ENCODE assay signal across 14 mouse cellular contexts in genomic region chr13:46812648-46813184, GRCm38 (mm10).
A peak's percentile ranks its signal among the peaks of the same experiment; 100 is the strongest.
DNase-seq lines count a peak whose midpoint lies in the region; ATAC-seq and TF ChIP-seq lines count a peak whose summit lies in the region.
"Had no signal": no experiment of that assay in that cellular context is flagged by ENCODE, and none has a peak within 500 bp of the region (broad histone marks: within the 10 kb centered on the region; RNA-seq: fewer than 3 reads in every experiment).

No protein-coding gene starts in this region.

- no peak overlapping the region for H3K27ac ChIP-seq in layer of hippocampus, adult 2 months
- H3K27ac ChIP-seq in heart, embryonic 15.5 days: no peak overlapping the region
- H3K27ac ChIP-seq: embryonic facial prominence, embryonic 10.5 days; hindbrain, embryonic 13.5 days; stomach, embryonic 15.5 days had no signal

- H3K4me3 ChIP-seq in layer of hippocampus, adult 2 months: no peak overlapping the region
- no peak overlapping the region for H3K4me3 ChIP-seq in heart, embryonic 15.5 days
- H3K4me3 ChIP-seq: embryonic facial prominence, embryonic 10.5 days; hindbrain, embryonic 13.5 days; stomach, embryonic 15.5 days had no signal

- DNase-seq in layer of hippocampus, adult 9-11 months: peak; percentile 69
- DNase-seq in layer of hippocampus, adult 2 months (ENCODE audit: low spot score in 2 of 2): no peak
- DNase-seq in adrenal gland, postnatal 10 days: peak; percentile 67
- peak; percentile 74 for DNase-seq in skeletal muscle tissue, adult 2 months (ENCODE audit: low read depth, low spot score)
- DNase-seq in embryo, embryonic 9.5 days (ENCODE audit: extremely low spot score): no peak
- no peak for DNase-seq in right cerebral cortex, postnatal 10 days (ENCODE audit: low spot score in 2 of 2)
- DNase-seq in neural tube, embryonic 10.5 days (ENCODE audit: extremely low spot score, low spot score): no peak
- DNase-seq: cerebellum, adult 8-10 months; kidney, postnatal 10 days had no signal

- 67% methylated on average over 15 of the region's 15 CpGs for WGBS in heart, embryonic 15.5 days

- no peak overlapping the region for H3K4me2 ChIP-seq in heart, embryonic 15.5 days
- H3K4me2 ChIP-seq: hindbrain, embryonic 13.5 days; liver, embryonic 11.5 days; stomach, embryonic 15.5 days had no signal

- H3K4me1 ChIP-seq in heart, embryonic 15.5 days (replicated peaks): peaks cover 13% of the 10 kb centered on the region
- H3K4me1 ChIP-seq: embryonic facial prominence, embryonic 10.5 days; hindbrain, embryonic 13.5 days; stomach, embryonic 15.5 days had no signal

- TF ChIP-seq CTCF in layer of hippocampus, adult 2 months (conservative IDR thresholded peaks at IDR 0.05): no peak

- H3K27me3 ChIP-seq in heart, embryonic 15.5 days: no peaks in the 10 kb centered on the region
- H3K27me3 ChIP-seq: hindbrain, embryonic 13.5 days; stomach, embryonic 15.5 days had no signal

- peak; percentile 58 for ATAC-seq in heart, embryonic 15.5 days (replicated peaks; ENCODE audit: insufficient number of reproducible peaks, insufficient read depth, low FRiP score, low read depth)

- no peak overlapping the region for H3K9ac ChIP-seq in heart, embryonic 15.5 days
- H3K9ac ChIP-seq: hindbrain, embryonic 13.5 days; stomach, embryonic 15.5 days had no signal

- peaks cover 62% of the 10 kb centered on the region for H3K36me3 ChIP-seq in heart, embryonic 15.5 days

- no peaks in the 10 kb centered on the region for H3K9me3 ChIP-seq in heart, embryonic 15.5 days (replicated peaks)
- H3K9me3 ChIP-seq: embryonic facial prominence, embryonic 10.5 days; stomach, embryonic 15.5 days had no signal

Comparison
In these comparisons a context has a peak if more than half of its experiments do, and no peak if none do; other contexts are left out.
1. DNase-seq: peak in layer of hippocampus, adult 9-11 months (single experiment), adrenal gland, postnatal 10 days (single experiment) and skeletal muscle tissue, adult 2 months (single experiment); none in layer of hippocampus, adult 2 months (0 of 2), embryo, embryonic 9.5 days (single experiment), right cerebral cortex, postnatal 10 days (0 of 2) and neural tube, embryonic 10.5 days (single experiment).